Mouse (Mus musculus): ENCODE measurements around the gene Ube2l6.
"Not testable (repeated sequence)": the region's sequence is repeated elsewhere in the genome, so short reads cannot be mapped to it uniquely, and the experiment has no call there.

Ube2l6 gene

GRCm38 (mm10) chr2:84793871-84794270 lies 4.8 kb upstream of the Ube2l6 start:
- DNase-seq = no peak

GRCm38 (mm10) chr2:84797833-84798492 lies 665 bp upstream of the Ube2l6 start:
- peak; percentile 81 to 87 for DNase-seq

GRCm38 (mm10) chr2:84799041-84799561 lies 473 bp downstream of the Ube2l6 start:
- peak; percentile 52 to 72 for DNase-seq

GRCm38 (mm10) chr2:84800304-84800703 lies 1.7 kb downstream of the Ube2l6 start:
- no peak for DNase-seq

GRCm38 (mm10) chr2:84801223-84801622 lies 2.6 kb downstream of the Ube2l6 start:
- not testable (repeated sequence) for DNase-seq

- no peak for DNase-seq
Measured at GRCm38 (mm10) chr2:84803963-84804362, 5.3 kb downstream of the Ube2l6 start.

- no peak for DNase-seq
Measured at GRCm38 (mm10) chr2:84806546-84806945, 7.9 kb downstream of the Ube2l6 start.

- DNase-seq = no peak
Measured at GRCm38 (mm10) chr2:84809330-84809729, 10.7 kb downstream of the Ube2l6 start.

- no peak for DNase-seq
Measured at GRCm38 (mm10) chr2:84810526-84810885, 11.9 kb downstream of the Ube2l6 start.

GRCm38 (mm10) chr2:84810886-84811577 lies 12.4 kb downstream of the Ube2l6 start:
- DNase-seq = peak; percentile 77

- DNase-seq = no peak
Measured at GRCm38 (mm10) chr2:84811880-84812279, 13.3 kb downstream of the Ube2l6 start.

- DNase-seq = no peak
Measured at GRCm38 (mm10) chr2:84812676-84813075, 14.0 kb downstream of the Ube2l6 start.

GRCm38 (mm10) chr2:84819861-84820260 lies 21.2 kb downstream of the Ube2l6 start:
- DNase-seq = no peak

GRCm38 (mm10) chr2:84822552-84822951 lies 23.9 kb downstream of the Ube2l6 start, which contains the start of gene Smtnl1:
TSS of gene Smtnl1 (minus strand) at chr2:84822652.
- DNase-seq = no peak

- DNase-seq = no peak
Measured at GRCm38 (mm10) chr2:84823237-84823636, 24.6 kb downstream of the Ube2l6 start.

- peak; percentile 83 to 86 for DNase-seq
Measured at GRCm38 (mm10) chr2:84826488-84827282, 28.1 kb downstream of the Ube2l6 start, which contains the start of gene Timm10. TSS of gene Timm10 (plus strand) at chr2:84826997.

- DNase-seq = peak in 1 of 2 experiments; percentile 9
Measured at GRCm38 (mm10) chr2:84827283-84827920, 28.8 kb downstream of the Ube2l6 start.

- DNase-seq = peak; percentile 71 to 84
Measured at GRCm38 (mm10) chr2:84831666-84832391, 33.2 kb downstream of the Ube2l6 start.

GRCm38 (mm10) chr2:84837107-84837506 lies 38.5 kb downstream of the Ube2l6 start:
- DNase-seq = no peak

- no peak for DNase-seq
Measured at GRCm38 (mm10) chr2:84837817-84838592, 39.4 kb downstream of the Ube2l6 start.

GRCm38 (mm10) chr2:84838593-84838949 lies 39.9 kb downstream of the Ube2l6 start, which contains the start of gene Slc43a1:
TSS of gene Slc43a1 (plus strand) at chr2:84838850.
- no peak for DNase-seq

All from cerebellum, postnatal 36 days (tissue).